Mouse (Mus musculus): ENCODE data around the gene Vps9d1.
"Not testable (repeated sequence)": the region's sequence is repeated elsewhere in the genome, so short reads cannot be mapped to it uniquely, and the experiment has no call there.

Vps9d1 gene

GRCm38 (mm10) chr8:123254099-123254885 is at the start of gene Vps9d1, which contains the start of gene Zfp276:
Gene Vps9d1, minus strand, starts transcription at chr8:123254348.
Gene Zfp276, plus strand, starts transcription at chr8:123254195.
- peak; percentile 95 for DNase-seq (ENCODE audit: low spot score)

- no peak for DNase-seq (ENCODE audit: low spot score)
Measured at GRCm38 (mm10) chr8:123298301-123298700, 44.2 kb upstream of the Vps9d1 start.

DNA sequence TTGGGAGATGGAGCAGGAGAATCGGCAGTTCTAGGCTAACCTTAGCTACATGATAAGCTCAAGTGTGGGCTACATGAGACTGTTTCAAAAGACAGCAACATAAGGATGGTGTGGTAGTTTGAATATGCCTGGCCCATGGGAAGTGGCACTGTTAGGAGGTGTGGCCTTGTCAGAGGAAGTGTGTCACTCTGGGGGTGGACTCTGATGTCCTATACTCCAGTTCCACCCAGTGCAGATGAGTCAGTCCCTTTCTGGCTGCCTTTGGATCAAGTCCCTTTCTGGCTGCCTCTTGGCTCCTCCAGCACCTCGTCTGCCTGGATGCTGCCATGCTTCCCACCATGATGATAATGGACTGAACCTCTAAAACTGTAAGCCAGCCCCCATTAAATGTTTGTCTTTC is 38.6 kb upstream of the Vps9d1 start:
- DNase-seq (ENCODE audit: low spot score): no peak

GRCm38 (mm10) chr8:123292281-123292680 is 38.1 kb upstream of the Vps9d1 start:
- DNase-seq (ENCODE audit: low spot score): no peak

DNA sequence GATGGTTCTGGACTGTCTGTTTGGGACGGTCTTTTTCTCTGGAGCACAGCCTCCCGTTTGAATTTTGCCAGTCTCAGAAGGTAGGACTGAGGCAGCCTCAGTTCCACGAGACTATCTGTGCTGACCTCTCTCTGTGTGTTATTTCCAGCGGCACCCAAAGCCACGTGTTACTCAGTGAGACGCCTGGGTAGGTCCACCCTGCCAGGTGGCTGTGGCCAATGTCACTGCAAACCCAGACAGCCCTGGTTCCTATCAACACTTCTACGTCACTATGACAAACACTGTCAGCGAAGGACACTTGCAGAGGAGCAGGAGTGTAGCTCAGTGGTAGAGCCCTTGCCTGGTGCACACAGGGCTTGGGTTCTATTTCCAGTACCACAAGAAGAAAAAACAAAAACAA is 37.6 kb upstream of the Vps9d1 start:
- DNase-seq (ENCODE audit: low spot score): no peak

GRCm38 (mm10) chr8:123290679-123291078 is 36.5 kb upstream of the Vps9d1 start:
- DNase-seq (ENCODE audit: low spot score): no peak

GRCm38 (mm10) chr8:123290166-123290565 is 36.0 kb upstream of the Vps9d1 start:
- DNase-seq (ENCODE audit: low spot score): peak; percentile 27

- no peak for DNase-seq (ENCODE audit: low spot score)
Measured at GRCm38 (mm10) chr8:123287362-123287761, 33.2 kb upstream of the Vps9d1 start.

DNA sequence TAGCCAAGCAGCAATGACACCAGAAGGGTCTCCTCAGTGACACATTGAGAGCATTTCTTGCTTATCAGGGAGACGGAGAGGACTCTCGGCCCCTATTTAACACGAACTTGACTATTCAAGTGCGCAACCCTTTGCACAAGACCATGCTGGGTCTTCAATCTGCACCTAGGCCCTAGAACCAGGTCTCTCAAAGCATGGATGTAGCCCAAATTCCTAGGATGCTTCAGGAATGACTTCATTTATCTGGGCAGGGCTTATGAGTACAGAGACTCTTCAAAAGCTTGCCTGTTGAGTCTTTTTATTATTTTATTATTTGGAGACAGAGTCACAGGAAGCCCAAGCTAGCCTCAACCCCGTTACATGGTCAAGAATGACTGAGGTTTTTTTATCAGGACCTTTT is 30.3 kb upstream of the Vps9d1 start:
- no peak for DNase-seq (ENCODE audit: low spot score)

- peak; percentile 55 for DNase-seq (ENCODE audit: low spot score)
Measured at GRCm38 (mm10) chr8:123283991-123284390, 29.8 kb upstream of the Vps9d1 start.

DNA sequence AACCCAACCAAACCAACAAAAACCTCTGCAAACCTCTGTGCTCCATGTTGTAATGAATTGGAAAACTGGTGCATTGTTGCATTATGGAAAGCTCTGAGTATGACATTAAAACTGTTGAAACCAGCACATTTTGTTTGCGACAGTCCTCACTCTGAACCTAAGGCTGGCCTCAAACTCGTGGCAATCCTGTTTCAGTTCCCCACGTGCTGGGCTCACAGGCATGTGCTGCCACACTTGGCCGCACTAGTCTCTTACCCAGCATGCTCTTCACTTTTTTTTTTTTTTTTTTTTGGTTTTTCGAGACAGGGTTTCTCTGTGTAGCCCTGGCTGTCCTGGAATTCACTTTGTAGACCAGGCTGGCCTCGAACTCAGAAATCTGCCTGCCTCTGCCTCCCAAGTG is 28.8 kb upstream of the Vps9d1 start:
- DNase-seq (ENCODE audit: low spot score): not testable (repeated sequence)

DNA sequence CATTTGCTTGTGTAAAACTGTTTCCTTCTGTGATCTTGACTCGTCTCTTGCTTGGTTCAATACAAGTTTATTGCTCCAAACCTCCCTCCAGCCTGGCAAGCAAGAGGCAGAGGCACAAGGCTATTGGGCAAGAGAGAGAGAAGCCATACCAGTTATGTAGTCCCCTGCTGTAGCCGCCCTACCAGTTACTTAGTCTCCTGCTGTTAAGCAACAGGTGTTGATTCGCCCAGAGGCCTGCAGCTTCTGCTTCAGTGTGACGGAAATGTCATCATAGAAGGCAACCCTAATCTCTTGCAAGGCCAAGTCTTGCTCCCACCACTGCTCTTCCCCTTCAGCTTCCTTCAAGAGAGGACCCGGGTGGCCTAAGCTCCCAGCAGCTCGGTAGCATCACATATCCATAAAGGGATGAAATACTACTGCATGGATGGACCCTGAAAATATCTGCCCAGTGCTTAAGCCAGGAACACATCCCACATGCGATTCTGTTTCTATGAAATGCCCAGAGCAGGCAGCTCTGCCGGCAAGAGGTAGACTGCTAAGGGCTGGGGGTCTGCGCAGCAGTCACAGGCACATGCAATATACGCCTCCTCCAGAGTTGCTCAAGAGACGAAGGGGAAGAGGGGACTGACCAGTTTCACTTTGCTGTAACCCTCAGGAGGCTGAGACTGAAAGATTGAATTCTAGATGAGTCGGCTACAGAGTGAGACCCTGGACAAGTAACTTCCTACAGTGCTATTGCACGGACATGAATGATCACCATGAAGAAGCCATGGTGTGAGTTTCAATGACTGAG is 26.4 kb upstream of the Vps9d1 start:
- DNase-seq (ENCODE audit: low spot score): no peak

GRCm38 (mm10) chr8:123279828-123280227 is 25.7 kb upstream of the Vps9d1 start:
- no peak for DNase-seq (ENCODE audit: low spot score)

GRCm38 (mm10) chr8:123278445-123278844 is 24.3 kb upstream of the Vps9d1 start:
- DNase-seq (ENCODE audit: low spot score): no peak

DNA sequence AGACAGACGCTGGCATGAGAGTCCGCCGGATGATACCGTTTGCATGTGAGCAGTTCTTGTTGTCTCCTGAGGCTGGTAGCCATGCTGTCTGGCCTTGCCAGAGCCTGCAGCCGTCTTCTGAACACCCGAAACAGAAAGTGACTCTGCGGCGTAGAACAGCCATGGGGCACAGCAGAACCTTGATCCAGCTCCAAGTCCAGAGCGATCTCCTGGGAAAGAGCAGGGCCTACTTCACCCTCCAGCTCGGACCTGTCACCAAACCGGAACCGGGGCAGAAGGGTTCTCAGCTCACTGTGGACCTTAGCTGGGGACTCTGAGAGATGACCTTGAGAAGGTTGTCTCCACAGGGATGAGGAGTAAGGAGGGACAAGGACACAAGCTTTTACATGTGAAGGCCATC is 20.9 kb upstream of the Vps9d1 start:
- DNase-seq (ENCODE audit: low spot score): no peak

DNA sequence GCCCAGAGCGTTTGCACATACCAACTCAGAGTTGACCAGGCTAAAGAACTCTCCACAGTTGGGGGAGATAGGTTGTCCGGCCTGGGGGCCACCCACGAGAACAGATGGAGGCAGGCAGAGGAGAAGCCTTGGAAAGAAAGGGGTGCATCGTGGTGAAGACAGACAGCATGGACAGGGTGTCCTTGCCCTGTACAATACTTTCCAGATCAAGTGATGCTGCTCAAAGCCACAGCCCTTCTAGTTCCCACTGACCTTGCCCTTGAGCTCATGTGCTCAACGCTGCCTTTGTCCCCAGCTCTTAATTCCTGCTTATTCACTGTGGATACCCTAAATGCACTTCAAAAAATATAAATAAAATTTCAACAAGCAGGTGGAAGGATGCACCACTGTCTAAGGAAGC is 20.3 kb upstream of the Vps9d1 start:
- DNase-seq (ENCODE audit: low spot score): no peak

GRCm38 (mm10) chr8:123271901-123272300 is 17.8 kb upstream of the Vps9d1 start:
- DNase-seq (ENCODE audit: low spot score): no peak

GRCm38 (mm10) chr8:123271147-123271546 is 17.0 kb upstream of the Vps9d1 start:
- no peak for DNase-seq (ENCODE audit: low spot score)

- DNase-seq (ENCODE audit: low spot score): no peak
Measured at GRCm38 (mm10) chr8:123267926-123268656, 13.9 kb upstream of the Vps9d1 start.

GRCm38 (mm10) chr8:123257593-123257992 is 3.4 kb upstream of the Vps9d1 start:
- DNase-seq (ENCODE audit: low spot score): not testable (repeated sequence)

DNA sequence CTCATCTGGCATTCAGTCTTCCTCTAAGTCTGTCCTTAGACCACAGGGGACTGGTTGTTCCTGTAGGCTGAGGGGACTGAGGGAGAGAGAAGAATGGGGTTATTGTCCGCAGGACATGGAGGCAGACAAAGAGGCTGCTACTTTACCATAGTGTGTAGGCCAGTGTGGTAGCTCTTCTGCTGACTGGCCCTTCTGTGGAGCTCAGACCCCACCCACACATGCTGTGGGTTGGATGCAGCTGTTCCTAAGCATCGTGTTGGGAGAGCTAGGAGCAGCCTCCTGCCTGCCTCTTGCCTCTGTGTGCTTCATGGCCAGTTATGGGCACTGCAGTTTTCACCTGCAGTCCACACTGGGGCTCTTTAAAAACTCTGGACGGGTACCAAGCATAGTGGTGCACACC is 3.0 kb upstream of the Vps9d1 start:
- no peak for DNase-seq (ENCODE audit: low spot score)

DNA sequence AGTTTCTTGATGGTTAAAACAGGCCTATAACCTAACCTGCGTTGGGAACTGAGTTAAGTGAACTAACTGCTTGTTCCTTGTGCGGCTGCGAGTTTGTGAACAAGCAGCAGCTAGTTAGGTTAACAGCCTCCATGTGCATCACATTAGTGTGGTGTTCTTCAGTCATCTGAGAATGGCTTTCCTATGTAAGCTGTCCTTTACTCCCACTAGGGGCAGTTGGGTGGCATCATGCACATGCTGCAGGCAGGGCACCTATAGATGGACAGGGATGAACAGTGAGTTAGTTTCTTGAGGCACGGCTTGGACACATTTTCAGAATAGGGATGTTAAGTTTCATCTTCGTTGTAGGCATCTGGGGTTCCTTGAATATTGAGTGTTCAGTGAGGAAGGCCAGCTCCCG is 1.0 kb upstream of the Vps9d1 start:
- peak; percentile 74 for DNase-seq (ENCODE audit: low spot score)

All from MN1 (cell line).